Mouse (Mus musculus) Patski (cell line): ENCODE results near the gene Tusc2. TPM values are rescaled to one million over a fixed set of nuclear protein-coding genes. Genes with fewer than 3 reads are reported as not detected.

Experiments
- ATAC-seq: fragments of 100-300 bp; one replicate; pipeline ENCODE4 v1.8.0; 2021
- CTCF ChIA-PET: fragments of 350-600 bp; sonication (Branson Sonifier 250); formaldehyde crosslinking; loops from one replicate; lab custom pipeline; 2022; ENCODE audit warnings: inconsistent platforms; lab: Charles Lee
- POLR2A ChIA-PET: fragments of 350-600 bp; sonication (Branson Sonifier 250); formaldehyde crosslinking; loops from one replicate; lab custom pipeline; 2022; ENCODE audit warnings: antibody characterized with exemption, inconsistent platforms; lab: Charles Lee
- DNase-seq: peaks from one replicate; pipeline ENCODE4 v3.0.0-alpha.2; 2011; ENCODE audit warnings: low read depth, low spot score
- H3K27me3 ChIP-seq: fragments of 371-371 bp; one replicate; pipeline ENCODE4 v1.5.1; 2021
- CTCF ChIP-seq: fragments of 100-300 bp; IDR thresholded peaks from one replicate; pipeline ENCODE4 v1.5.1; 2021
- in situ Hi-C: fragments of 300-500 bp; cut with MboI; formaldehyde crosslinking; loops from 3 replicates; pipeline ENCODE4 v1.11.1; 2018; ENCODE audit warnings: low pct_unique_long_range_greater_than_20kb, mixed read lengths
- polyA plus RNA-seq: library from polyadenylated mRNA; unstranded; gene quantifications from one replicate; pipeline ENCODE4 v1.2.3, GENCODE M21; 2021

Gene Tusc2
- polyA plus RNA-seq, 1 experiment from 2014 or later: 30.1 TPM

DNA sequence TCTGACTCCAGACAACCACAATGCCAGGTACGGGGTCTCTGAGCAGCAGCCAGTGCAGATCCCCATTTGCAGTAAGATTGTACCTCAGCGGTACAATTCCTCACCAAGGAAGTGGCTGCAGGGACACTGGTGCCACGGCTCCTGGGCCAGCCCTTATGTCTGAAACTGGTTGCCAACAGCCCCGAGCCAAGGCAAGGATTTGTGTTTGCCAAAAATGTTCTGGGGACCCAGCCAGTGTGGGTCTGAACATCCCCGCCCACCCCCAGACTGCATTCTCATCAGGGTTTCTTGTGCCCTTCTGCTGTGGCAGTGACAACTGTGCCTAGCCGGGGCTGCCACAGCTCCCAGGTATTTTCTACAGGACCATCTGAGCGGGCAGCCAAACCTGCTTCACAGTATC, 24.8 kb upstream of the Tusc2 start:
- CTCF ChIA-PET: no interaction called here
- TF ChIP-seq CTCF: no peak
- ATAC-seq (no peak), DNase-seq (no peak)
- in situ Hi-C loops: loop anchor here (25.0 kb wide), 1 partner anchor 851 kb away; the partner anchor contains the start of gene Tex264
- POLR2A ChIA-PET: no interaction called here
- H3K27me3 ChIP-seq: no peaks in the 10 kb centered on the region

DNA sequence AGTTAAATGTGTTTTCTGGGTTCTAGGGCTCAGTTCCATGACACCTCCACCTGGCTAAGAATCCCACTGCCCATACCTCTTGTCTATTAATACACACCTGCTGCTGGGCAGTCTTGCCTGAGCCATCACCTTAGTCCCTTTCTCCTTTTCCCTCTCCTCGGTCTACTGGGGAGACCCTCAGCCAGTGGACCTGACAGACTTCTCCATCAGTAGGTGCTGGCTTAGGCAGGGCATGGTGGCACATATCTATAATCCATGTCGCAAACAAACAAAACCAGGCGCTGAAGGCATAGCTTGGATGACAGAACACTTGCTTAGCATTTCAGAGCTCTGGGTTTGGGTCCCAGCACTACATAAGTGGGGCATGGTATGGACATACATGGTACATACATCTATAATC, 24.3 kb upstream of the Tusc2 start:
- no peak for TF ChIP-seq CTCF
- CTCF ChIA-PET: interaction anchor here (1.4 kb wide), 1 partner anchor 10 kb away, joined by 3 read pairs; no protein-coding TSS in a partner anchor
- POLR2A ChIA-PET: interaction anchor here (0.7 kb wide), 1 partner anchor 217 kb away, joined by 3 read pairs; no protein-coding TSS in a partner anchor
- no peaks in the 10 kb centered on the region for H3K27me3 ChIP-seq
- DNase-seq (no peak), ATAC-seq (no peak)
- in situ Hi-C loops: loop anchor here (25.0 kb wide), 1 partner anchor 851 kb away; the partner anchor contains the start of gene Tex264

DNA sequence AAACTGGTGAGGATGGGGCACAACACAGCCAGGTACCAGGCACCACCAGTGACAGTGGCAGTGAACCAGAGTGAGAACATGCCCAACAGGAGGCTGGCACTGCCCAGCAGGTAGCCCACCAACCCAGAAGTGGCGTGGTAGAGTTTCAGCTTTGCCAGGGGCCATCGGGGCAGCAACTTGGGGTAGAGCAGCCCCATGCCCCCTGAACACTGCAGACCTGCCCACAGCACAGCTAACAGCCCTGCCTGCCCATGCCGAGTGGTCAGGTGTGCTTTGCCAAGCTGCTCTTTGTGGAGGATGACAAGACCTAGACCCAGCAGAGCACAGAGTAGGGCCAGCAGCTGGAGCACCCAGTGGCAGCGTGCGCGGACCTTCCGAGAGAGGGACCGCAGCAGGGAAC, 23.1 kb upstream of the Tusc2 start:
- ChIA-PET CTCF (interaction anchor here (1.4 kb wide), 1 partner anchor 9 kb away, joined by 3 read pairs; no protein-coding TSS in a partner anchor), POLR2A (no interaction called here)
- ATAC-seq: no peak
- TF ChIP-seq CTCF: no peak
- no peak for DNase-seq
- in situ Hi-C loops: loop anchor here (25.0 kb wide), 1 partner anchor 853 kb away; the partner anchor contains the start of gene Tex264
- no peaks in the 10 kb centered on the region for H3K27me3 ChIP-seq

DNA sequence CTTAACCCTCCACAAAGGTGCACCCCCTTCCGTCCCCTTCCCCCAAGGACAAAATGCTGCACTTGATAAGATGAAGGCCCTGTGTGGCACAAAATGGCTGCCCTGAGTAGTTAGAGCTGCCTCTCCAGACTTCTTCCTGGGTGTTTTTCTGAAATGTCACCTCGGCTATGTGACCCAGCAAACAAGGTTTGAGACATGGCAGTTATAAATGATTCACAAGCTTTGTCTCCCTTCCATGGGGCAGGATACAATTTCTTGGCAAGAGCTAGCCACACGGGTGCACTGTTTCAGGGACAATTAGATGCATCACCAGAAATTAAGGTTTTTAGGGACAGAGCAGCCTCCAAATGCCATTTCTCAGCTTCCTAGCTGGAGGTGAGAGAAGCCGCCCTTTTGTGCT, 22.6 kb upstream of the Tusc2 start:
- ATAC-seq: no peak
- POLR2A ChIA-PET: interaction anchor here (2.0 kb wide), 1 partner anchor 14 kb away, joined by 10 read pairs; no protein-coding TSS in a partner anchor
- no peak for TF ChIP-seq CTCF
- no peak for DNase-seq
- CTCF ChIA-PET: no interaction called here
- H3K27me3 ChIP-seq: no peaks in the 10 kb centered on the region
- in situ Hi-C loops: loop anchor here (25.0 kb wide), 1 partner anchor 853 kb away; the partner anchor contains the start of gene Tex264

DNA sequence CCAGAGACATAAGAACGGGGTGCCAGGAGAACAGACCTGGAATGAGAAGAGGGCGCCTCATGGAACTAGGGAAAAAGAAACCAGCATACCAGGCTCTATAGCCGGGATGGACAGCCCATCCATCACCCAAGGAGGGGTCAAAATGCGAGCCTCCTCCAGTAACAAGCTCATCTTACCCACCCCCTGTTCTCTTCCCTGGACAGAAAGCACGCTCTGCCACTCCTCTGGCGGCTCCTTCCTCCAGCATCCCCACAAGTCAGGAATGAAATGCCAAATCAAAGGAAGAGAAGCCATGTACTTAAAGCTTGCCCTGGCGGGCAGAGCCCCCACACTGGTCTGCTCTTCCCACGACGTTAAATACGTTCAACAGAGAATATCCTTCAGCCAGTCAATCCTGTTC, 22.1 kb upstream of the Tusc2 start:
- TF ChIP-seq CTCF: no peak
- ChIA-PET POLR2A (interaction anchor here (2.0 kb wide), 1 partner anchor 13 kb away, joined by 10 read pairs; no protein-coding TSS in a partner anchor), CTCF (no interaction called here)
- in situ Hi-C loops: loop anchor here (25.0 kb wide), 1 partner anchor 854 kb away; the partner anchor contains the start of gene Tex264
- ATAC-seq (no peak), DNase-seq (no peak)
- H3K27me3 ChIP-seq: no peaks in the 10 kb centered on the region

DNA sequence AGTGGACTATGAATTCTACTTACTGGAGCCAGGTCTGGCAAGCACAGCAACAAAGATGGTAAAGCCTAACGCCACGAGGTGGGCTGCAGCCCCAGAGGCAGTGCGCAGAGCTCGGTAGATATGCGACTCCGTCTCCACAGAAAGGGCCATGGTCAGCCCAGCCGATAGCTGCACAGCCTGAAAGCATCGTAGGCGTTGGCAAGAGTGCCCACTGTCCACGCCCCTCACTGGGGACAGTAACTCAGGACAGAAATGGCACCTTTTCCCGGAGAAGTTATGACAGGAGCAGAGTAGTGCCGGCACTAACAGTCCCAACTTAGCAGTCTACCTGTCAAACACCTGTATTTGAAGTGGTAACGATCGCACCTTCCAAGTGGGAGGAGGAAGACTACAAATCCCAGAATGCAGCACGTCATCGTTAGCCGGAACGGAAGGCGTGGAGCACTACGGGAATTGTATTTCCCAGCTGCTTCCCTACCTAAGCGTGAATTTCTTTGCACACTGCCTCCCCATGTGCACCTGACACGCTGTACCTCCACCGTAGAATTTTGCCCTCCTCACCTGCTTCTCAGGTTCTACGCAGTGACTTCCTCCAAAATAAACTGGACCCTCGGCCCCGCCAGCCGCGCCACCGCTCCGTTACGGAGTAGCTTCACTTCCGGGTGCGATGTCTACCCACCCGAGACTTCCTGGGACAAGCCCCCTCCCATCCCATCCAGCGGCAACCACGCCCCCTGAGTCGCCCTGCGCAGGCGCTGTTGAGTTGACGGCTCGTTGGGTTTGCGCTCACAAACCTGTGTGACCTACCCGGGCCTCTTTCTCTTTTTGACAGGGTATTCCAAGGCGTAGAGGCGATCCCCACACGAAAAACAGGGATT, 21.3 kb upstream of the Tusc2 start, which contains the start of the genes Cyb561d2 and Nprl2:
Gene Cyb561d2 (minus strand): TSS at position 720 of the 878 bp plus-strand sequence.
Gene Nprl2 (plus strand): TSS at position 753 of the 878 bp plus-strand sequence.
- ATAC-seq: peak; percentile 75
- in situ Hi-C loops: loop anchor here (25.0 kb wide), 1 partner anchor 854 kb away; the partner anchor contains the start of gene Tex264
- H3K27me3 ChIP-seq: no peaks in the 10 kb centered on the region
- TF ChIP-seq CTCF: no peak
- POLR2A ChIA-PET: interaction anchor here (1.6 to 2.0 kb wide), 2 partner anchors 12 to 15 kb away, joined by 4 to 10 read pairs; no protein-coding TSS in a partner anchor
- CTCF ChIA-PET: no interaction called here
- no peak for DNase-seq

DNA sequence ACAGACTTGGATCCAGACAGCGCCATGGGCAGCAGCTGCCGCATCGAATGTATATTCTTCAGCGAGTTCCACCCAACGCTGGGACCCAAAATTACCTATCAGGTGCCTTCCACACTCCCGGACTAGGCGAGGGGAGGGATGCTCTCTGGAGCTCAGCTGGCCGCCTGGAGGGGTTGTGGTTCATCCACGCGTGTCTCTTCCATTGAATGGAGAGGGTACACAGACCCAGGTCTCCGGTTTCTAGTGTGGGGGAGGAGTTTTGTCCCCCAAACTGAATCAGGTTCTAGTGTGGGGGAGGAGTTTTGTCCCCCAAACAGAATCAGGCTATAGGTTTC, 20.7 kb upstream of the Tusc2 start:
- no peak for TF ChIP-seq CTCF
- ChIA-PET CTCF (no interaction called here), POLR2A (interaction anchor here (1.6 to 2.0 kb wide), 2 partner anchors 12 to 14 kb away, joined by 4 to 10 read pairs; no protein-coding TSS in a partner anchor)
- no peaks in the 10 kb centered on the region for H3K27me3 ChIP-seq
- in situ Hi-C loops: loop anchor here (25.0 kb wide), 1 partner anchor 855 kb away; the partner anchor contains the start of gene Tex264
- ATAC-seq (no peak), DNase-seq (no peak)

DNA sequence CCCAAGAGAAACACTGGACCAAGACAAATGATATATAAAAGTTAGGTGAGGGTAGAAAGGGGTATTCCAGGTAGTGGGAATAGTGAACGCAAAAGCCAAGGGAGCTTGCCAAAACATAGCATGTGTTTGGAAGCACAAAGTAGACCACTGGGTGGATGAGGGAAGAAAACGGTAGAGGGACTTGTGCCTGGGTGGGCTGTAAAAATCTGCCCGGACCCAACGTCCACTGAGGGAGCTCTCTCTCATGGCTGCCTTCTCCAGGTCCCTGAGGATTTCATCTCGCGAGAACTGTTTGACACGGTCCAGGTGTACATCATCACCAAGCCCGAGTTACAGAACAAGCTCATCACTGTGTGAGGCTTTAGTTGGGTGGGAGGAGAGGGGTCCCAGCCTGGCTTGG, 20.3 kb upstream of the Tusc2 start:
- no peaks in the 10 kb centered on the region for H3K27me3 ChIP-seq
- ATAC-seq (no peak), DNase-seq (no peak)
- POLR2A ChIA-PET: interaction anchor here (0.9 to 1.6 kb wide), 2 partner anchors 11 to 14 kb away, joined by 3 to 4 read pairs; no protein-coding TSS in a partner anchor
- CTCF ChIA-PET: no interaction called here
- in situ Hi-C loops: loop anchor here (25.0 kb wide), 1 partner anchor 855 kb away; the partner anchor contains the start of gene Tex264
- no peak for TF ChIP-seq CTCF

DNA sequence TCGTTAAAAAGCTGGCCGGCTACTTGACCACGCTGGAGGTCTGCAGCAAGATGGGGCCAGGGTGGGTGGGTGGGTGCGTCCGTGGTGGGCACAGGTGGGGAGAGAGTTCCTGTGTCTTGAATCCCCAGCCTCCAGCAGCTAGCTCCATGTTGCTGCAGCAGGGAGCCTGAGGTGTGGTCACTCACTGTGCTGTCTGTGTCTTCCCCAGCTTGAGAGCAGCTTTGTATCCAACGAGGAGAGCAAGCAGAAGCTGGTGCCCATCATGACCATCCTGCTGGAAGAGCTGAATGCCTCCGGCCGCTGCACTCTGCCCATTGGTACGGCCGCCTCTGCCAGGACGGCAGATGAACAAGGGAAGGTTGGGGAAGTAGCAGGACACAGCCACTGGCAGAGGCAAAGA, 19.8 kb upstream of the Tusc2 start:
- ChIA-PET POLR2A (interaction anchor here (0.9 kb wide), 1 partner anchor 10 kb away, joined by 3 read pairs; no protein-coding TSS in a partner anchor), CTCF (no interaction called here)
- no peak for TF ChIP-seq CTCF
- ATAC-seq (no peak), DNase-seq (no peak)
- H3K27me3 ChIP-seq: no peaks in the 10 kb centered on the region
- in situ Hi-C loops: loop anchor here (25.0 kb wide), 1 partner anchor 856 kb away; the partner anchor contains the start of gene Tex264

DNA sequence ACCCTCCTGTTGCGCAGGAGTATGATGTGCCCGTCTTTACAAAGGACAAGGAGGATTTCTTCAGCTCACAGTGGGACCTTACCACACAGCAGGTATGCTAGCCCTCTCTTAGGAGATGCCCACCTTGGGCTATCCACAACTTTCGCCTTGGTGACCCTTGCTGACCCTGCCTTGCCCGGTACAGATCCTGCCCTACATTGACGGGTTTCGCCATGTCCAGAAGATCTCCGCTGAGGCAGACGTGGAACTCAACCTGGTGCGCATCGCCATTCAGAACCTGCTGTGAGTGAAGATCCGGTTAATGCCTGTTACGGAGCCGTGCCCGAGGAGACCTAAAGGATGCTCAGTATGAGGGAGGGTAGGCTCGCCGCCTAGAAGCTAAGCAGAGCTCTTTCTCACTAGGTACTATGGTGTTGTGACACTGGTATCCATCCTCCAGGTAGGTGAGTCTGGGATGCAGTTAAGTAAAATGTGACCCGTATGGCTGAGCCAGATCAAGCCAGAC, 18.8 kb upstream of the Tusc2 start:
- no peaks in the 10 kb centered on the region for H3K27me3 ChIP-seq
- ChIA-PET POLR2A (no interaction called here), CTCF (no interaction called here)
- in situ Hi-C loops: loop anchor here (25.0 kb wide), 1 partner anchor 857 kb away; the partner anchor contains the start of gene Tex264
- DNase-seq (no peak), ATAC-seq (no peak)
- no peak for TF ChIP-seq CTCF
